Mouse (Mus musculus) gastrocnemius, postnatal 14 days (tissue): ENCODE results near the gene Myom3. TPM values are rescaled to one million over a fixed set of nuclear protein-coding genes. Genes with fewer than 3 reads are reported as not detected.

Source experiments
- DNase-seq: peaks from one replicate; pipeline ENCODE4 v3.0.0; 2021; ENCODE audit warnings: mixed read lengths
- intact Hi-C: fragments of 180-260 bp; cut with DNase I; formaldehyde crosslinking; loops from one replicate; pipeline ENCODE4 v1.15.1; 2025; ENCODE audit warnings: low total_unique reads
- total RNA-seq, 2 experiments: library from RNA; stranded (reverse); gene quantifications; 2 replicates each; pipeline ENCODE4 v1.2.3; 2021

Myom3 gene
- total RNA-seq, 2 experiments from 2014 or later = 36.6 to 76.7 TPM

DNA sequence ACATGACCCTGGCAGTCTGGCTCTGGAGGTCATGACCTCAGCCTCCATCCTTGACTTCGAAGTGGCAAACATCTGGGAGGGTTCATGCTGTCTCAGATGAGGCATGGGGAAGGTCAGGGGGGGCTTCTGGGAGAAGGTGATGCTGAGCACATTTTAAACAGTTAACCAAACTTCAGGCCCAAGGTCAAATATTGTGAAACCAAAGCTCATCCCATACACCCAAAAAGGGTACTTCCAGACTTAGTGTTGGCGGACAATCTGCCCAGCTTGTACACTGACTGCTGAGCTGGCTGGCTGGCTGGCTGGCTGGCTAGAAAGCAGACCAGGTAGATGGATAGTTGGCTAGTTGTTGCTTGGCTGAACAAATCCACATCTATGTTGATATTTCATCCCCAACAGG is 29.6 kb downstream of the Myom3 start:
- intact Hi-C loops = no loop called here
- no peak for DNase-seq

DNA sequence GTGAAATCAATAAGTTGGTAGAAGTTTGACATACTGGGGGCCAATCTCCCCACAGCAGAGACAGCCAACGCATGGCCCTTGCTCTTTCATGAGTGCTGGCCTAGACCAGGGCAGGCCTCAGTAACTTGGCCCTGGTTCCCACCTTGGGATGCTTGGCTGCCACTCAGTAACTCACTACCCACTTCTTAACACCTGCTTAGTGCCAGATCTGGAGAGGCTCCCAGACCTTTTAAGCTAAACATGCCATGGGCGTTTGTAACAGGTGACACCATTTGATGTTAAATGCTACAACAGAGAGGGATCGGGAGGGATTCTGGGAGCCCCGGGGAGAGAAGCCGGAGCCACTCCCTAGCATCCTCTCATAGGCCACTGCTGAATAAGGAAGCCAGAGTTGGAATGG is 33.3 kb downstream of the Myom3 start:
- intact Hi-C loops = no loop called here
- no peak for DNase-seq

DNA sequence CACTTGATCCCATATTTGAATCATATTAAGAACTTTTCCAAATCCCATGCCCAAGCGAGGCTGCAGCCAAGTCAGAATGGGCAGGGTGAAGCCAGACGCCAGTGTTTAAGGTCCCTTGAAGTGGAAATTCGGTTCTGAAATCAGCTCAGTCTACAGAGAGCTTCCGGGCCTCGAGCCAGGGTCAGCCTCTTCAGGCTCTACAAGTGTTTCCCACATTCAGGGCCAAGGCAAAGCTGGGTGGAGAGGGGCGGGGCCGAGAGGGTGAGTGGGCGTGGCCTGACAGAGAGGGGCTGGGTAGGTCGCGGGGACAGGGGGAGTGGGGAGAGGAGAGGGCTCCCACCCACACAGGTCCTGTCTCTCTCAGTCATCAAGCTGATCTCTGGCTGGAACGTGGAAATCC is 38.4 kb downstream of the Myom3 start:
- intact Hi-C loops = no loop called here
- DNase-seq = peak; percentile 65

DNA sequence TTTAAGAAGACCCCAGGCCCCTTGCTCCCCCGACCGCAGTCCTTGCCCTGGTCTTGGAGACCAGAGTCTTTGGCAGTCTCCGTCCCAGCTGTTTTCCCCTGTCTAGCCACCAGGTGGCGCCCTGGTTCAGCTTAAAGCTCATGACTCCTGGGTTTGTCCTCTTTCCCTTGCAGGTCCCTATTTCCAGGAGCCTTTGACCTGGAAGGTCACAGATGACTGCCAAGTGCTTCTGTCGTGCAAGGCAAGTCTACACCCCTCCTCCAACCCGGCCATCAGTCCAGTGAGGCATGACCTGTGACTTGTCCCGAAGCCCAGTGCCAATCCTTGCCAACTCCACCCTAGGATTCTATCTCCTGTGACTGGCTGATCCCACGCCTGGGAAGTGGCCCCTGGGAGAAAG is 42.0 kb downstream of the Myom3 start:
- intact Hi-C loops = loop anchor here (5.0 kb wide), 1 partner anchor 81 kb away; no protein-coding TSS in a partner anchor
- peak; percentile 87 for DNase-seq

DNA sequence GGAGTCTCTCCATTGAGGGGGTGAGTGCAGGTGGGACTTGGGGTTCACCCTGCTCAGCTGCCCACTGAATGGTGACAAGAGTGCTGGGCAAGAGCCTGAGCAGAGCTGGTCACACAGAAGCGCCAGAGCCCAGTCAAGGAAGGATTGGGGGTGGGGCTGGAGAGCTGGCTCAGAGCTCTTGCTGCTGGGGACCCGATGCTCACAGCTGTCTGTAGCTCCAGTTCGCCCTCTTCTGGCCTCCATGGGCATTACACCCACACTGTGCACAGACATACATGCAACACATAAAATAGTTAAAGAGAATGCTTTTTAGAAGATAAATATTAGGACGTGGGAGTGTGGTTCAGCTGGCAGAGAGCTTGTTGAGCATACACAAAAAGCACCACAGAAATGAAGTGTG is 43.8 kb downstream of the Myom3 start:
- DNase-seq = no peak
- intact Hi-C loops = loop anchor here (5.0 kb wide), 1 partner anchor 79 kb away; no protein-coding TSS in a partner anchor

DNA sequence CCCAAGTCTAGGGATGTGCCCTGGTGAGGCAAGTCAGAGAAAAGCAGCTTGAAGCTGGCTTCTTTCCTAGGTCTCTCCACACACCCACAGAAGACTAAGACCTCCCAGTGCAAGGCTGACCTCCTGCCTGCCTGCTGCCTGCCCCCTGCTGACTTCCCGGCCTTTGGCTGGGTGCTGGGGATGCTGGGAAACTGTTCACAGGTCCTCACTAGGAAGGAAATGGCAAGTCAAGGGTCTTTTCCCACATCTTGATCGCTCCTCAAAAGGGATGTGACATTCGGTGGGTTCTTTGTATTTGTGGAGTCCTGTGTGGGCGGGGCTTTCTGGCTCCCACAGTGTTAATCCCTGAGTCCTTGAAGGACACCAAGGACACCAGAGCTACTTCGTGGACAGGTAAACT is 44.7 kb downstream of the Myom3 start:
- intact Hi-C loops = loop anchor here (5.0 kb wide), 1 partner anchor 78 kb away; no protein-coding TSS in a partner anchor
- DNase-seq = no peak

DNA sequence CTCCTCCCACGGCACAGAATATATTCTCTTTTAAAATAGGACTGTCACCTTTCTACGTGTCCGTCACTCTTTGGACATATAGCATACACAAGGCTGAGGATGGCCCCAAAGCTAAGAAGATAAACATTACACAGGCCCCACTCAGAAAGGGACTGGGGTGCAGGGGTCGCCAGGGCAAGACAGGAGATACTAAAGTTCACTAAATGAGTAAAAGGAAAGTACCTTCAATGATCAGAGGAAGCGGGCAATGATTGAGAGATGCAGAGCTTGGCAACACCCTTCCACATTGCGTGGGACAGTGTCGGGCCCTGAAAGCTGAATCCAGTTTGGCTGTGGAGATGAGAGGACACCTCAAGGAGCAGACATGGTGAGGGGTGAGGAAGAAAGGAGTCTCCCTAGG is 55.4 kb downstream of the Myom3 start:
- intact Hi-C loops = loop anchor here (5.0 kb wide), 1 partner anchor 67 kb away; no protein-coding TSS in a partner anchor
- DNase-seq = no peak

DNA sequence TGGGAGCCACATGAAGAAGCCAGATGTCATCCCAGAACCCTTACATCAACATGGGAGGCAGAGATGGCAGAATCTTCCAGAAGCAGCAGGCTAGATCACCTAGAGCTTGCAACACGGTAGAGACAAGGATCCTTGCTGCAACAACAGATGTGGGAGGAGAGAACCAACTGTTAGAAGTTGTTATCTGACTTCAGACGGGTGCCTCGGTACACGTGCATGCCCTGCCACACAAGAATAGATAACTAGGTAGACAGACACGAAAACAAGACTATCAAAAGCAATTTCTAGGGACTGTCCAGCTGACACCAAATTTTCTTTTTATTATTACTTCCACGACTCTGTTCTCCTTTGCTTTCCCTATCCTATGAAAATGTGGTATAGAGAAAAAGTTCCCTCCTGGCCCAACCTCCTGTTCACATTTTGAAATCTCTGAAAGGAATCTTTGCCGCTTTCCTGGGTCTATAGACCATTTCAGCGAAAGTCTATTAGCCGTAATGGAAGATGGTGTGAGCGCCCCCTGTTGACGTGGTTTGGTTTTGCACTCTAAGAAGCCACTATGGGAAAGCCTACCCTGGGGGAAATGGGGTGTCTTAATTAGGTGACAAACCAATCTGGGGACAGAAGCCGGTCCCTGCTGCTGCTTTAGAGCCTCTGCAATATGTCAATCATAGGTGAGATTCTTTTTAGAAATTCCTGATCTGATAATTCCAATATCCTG is 57.5 kb downstream of the Myom3 start:
- no peak for DNase-seq
- intact Hi-C loops = loop anchor here (5.0 kb wide), 1 partner anchor 65 kb away; no protein-coding TSS in a partner anchor

DNA sequence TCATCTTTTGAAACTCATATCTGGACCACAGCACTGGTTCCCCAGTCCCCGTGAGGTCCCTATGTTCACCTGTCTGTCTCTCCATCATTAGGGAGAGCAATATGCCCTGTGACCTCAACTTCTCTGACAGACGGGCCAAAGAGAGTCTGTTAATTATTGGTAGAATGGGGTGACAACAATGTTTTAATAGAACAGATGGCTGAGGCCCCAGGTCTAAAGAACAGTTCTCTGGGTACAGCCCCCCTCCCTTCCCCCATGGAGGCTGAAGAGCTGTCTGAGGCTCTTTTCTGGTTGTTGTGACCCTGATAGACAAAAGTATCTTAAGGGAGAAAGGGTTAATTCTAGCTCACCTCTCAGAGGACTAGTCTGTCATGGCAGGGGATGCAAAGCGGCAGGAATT is 58.9 kb downstream of the Myom3 start:
- DNase-seq = no peak
- intact Hi-C loops = loop anchor here (5.0 kb wide), 1 partner anchor 64 kb away; no protein-coding TSS in a partner anchor

DNA sequence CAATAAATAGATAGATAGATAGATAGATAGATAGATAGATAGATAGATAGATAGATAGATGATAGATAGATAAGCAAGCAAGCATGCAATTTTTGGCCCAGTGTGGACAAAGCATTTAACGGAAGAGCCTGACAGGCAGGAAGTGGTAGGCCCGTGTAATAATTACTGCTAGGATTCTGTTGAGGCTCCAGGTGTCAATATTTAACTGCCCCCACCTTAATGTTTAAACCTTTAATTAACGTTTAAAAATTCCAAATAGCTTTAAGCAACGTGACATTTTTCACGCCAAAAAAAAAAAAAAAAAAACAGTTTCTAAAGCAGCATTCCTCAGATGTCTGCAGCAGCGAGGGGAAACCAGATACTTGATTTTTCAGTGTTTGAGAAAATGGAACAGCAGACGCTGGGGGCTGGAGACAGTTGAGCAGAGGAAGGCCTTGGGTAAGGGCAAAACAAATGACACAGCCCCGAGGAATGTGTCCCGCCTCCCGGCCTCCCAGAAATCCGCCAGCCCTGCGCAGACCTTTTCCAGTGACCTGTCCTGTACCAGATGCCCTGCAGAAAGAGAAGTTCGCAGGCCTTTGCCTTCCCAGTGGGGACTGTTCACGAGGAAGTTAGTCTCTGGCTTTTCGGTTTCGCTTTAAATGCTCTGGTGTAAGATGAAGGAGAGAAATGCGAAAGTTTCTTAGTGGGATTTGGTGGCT is 60.5 kb downstream of the Myom3 start:
- peak; percentile 59 for DNase-seq
- intact Hi-C loops = loop anchor here (5.0 kb wide), 1 partner anchor 62 kb away; no protein-coding TSS in a partner anchor

DNA sequence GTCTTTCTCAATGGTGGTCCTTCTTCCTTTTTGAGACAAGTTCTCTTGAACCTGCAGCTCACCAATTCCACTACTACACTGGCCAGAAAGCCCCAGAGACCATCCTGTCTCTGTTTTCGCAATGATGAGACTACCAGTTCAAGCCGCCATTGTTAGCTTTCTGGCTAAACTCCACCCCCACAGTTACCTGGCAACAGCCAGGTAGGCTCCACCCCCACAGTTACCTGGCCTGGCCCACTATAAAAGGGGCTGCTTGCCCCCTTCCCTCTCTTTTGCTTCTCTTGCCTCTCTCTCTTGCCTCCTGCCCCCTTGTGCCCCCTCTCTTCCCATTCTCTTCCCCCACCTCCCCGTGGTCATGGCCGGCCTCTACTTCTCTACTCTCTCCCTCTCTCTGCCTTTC is 62.3 kb downstream of the Myom3 start:
- intact Hi-C loops = no loop called here
- no peak for DNase-seq

DNA sequence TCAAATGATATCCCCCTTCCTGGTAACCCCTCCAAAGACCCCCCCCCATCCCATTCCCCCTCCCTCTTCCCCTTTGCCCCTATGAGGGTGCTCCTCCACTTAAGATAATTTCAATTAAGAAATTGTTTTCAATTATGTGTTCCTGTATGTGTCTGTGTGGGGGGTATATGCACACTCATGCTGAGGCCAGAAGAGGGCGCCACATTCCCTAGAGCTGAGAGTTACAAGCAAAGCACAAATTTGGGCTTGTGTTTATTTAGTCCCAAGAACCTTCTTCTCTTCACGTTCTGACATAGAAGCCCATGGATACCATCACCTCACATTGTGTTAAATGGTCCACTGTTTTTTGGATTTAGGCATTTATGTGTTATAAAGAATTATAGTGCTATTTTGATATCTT is 63.8 kb downstream of the Myom3 start:
- intact Hi-C loops = no loop called here
- DNase-seq = no peak

DNA sequence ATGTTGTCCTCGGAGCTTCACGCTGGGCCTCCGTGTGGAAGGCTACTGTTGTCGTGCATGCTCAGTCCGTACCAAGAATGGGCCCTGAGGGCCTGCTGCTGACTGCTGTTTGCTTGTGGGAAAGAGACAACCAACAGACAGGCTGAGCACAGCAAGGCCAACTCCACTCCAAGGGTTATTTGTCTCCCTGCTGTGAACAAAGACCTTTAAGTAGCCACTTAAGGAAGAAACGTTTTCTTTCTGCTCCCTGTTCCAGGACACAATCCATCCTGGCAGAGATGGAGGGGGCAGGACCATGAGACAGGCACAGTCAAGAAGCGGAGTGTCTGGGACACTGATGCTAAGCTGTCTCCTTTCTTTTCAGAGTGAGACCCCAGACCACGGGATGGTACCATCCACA is 64.7 kb downstream of the Myom3 start:
- intact Hi-C loops = no loop called here

DNA sequence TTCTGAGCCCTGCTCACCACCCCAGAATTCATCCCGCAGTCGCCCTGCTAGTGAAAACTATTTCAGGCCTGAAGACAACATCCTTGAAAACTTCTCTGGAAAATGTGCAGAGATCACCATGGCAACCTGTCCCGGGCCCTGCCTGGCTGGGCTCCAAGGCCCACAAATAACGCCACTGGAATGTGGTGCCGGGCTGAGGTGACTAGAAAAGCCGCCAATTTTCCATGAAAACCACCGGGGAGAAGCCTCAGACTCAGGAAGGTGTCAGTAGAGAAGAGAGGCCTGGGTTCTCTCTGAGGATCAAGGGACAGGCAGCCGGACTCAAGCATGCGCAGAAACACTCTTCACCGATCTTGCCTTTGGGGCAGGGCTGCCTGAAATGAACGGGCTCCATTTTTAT is 69.0 kb downstream of the Myom3 start:
- DNase-seq = peak; percentile 70
- intact Hi-C loops = no loop called here

More for the DNA sequence above, 64.7 kb downstream of the Myom3 start:
- no peak for DNase-seq

DNA sequence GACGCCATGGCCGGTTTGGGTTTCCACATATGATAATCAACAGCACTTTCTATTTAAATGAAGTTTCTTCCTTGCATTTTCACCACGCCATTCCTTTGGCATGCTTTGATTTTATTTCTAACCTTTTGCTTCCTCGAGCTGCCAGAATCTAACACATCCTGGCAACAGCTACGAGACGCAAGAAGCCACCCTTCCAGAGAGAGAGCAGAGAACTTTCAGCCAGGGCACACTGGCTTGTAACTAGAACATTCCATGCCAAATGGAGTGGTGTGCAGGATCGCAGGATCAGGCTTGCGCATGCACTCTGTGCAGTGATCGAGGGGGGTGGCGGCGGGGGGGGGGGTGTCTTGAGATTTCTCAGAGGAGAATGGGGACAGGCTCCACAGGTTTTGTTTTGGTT is 72.6 kb downstream of the Myom3 start:
- intact Hi-C loops = no loop called here
- peak; percentile 36 for DNase-seq

DNA sequence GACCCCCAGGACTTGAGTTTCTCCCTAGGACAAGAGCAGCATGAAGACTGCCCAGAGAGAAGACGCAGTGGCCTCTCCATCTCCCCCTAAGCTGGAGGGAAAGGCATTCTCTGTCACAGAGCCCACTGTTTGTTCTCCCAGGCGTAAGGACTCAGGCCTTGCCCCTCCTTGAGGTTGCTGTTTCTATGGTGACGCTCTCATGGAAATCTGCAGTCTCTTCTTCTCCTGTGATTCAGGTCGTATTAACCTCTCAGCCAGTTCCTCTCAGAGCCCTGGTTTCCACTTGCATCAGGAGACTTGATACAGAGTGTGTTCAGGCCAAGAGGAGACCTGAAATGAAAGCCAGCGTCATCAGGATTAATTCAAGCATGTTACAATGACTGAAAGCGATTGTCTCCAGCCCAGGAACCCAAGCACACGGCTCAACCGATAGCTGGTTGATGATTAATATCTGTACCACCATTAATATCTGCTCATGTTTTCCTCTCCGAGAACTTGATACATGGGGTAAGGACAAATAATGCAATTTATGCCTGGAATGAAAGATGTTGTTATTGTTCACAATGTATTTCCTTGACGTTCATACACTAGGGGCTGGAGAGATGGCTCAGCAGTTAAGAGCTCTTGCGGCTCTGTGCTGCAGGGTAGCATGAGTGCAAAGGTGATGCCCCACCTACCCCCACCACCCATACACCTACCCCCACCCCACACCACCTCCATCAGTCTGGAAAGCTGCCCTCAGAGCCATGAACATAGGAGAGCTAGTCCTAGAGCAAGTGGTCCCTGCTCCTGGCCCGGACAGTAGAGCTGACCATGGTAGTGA is 74.0 kb downstream of the Myom3 start:
- intact Hi-C loops = no loop called here
- no peak for DNase-seq

DNA sequence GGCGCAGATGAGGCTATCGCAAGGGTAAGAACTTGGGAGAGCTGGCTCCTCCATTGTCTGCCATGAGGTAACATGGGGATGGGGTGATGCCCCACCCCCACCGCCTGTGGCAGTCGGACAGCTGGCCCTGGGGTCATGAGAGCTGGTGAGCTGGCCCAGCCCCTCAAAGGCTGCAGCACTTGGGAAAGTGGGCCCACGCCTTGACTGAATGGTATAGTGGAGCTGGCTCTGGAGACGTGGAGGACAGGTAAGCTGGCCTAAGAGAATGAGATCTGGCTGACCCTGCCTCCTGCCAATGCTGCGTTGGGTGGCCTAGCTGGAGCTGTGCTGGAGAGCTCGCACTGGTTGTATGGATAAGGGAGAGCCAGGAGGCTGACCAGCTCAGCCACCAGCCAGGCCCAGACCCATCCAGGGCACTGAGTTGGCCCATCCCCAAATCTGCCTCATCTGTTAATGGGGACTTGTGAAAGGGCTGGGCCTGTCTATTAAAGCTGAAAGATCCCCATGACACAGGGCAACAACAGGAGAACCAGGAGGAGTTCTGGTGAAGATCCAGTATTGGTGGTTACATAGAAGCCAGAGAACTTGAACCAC is 74.7 kb downstream of the Myom3 start:
- no peak for DNase-seq
- intact Hi-C loops = no loop called here

DNA sequence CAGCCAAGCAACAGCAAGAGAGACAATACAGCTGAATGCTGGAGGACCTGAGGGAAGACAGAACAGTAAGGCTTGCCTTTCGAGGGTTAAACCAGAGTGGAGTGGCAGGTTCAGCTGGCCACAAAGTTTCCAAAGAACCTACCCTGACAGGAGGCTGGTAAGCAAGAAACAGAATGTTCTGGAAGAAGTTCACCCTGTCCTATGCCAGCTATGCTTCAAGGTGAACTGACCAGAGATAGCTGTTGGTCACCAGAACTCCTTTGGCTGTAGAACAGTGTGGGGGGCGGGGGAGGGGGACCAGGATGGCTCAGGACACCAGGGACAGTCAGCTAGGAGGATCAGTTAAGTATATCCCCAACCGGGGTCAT is 79.4 kb downstream of the Myom3 start:
- intact Hi-C loops = no loop called here
- DNase-seq = no peak

DNA sequence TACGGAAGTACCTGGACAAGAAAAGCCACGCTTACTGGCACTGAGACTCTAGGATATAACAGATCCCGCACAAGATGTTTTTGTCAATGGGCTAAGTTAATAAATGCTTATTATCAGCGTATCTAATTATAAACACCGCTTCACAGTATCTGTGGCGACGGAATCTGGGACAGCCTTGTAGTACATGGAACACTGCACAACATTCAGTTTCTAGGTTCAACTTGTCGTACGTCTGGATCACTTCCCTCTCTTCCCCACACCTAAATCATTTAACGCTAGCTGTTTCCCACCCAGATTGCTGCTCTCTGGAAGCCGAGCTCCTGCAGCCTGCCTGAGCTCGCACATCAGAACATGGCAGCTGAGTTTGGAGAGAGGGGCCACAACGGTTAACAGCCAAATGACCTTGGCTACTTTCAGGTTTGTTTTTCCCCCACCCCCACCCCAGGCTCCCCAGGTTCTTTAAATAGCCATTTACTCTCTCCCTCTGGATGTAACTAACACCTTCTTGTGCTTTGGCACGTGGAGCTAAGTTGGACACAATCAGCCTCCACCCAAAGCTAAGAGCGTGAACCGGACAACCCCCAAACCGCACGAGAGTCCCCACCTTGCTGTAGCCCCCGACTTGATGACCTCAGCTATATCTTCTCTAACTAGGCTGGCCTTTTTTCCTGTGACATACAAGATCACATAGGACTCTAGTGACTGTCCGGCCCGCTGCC is 79.9 kb downstream of the Myom3 start:
- intact Hi-C loops = no loop called here
- DNase-seq = no peak
